Mouse (Mus musculus): ENCODE measurements at regions not wholly inside any gene's neighbourhood (a gene's known extent, or its start where the extent isn't known, plus 50 kb on each side); places are given as distances from the start of the nearest gene placed in this dataset.
A peak's percentile ranks its signal among the peaks of the same experiment; 100 is the strongest.
"Not testable (repeated sequence)": the region's sequence is repeated elsewhere in the genome, so short reads cannot be mapped to it uniquely, and the experiment has no call there.

DNA sequence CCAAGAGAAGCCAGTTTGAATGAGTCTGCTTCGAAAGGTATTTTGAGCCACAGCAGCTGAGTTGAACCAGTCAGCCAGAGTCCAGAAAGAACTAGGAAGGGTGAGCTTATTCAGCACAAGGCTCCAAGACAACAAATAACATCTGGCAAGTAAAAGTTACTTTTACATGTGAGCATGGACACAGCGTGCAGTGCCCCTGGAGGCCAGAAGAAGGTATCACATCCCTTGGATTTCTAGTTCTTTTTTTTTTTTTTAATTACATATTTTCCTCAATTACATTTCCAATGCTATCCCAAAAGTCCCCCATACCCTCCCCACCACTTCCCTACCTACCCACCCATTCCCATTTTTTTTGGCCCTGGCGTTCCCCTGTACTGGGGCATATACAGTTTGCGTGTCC is 367.4 kb downstream of the Gm9008 start:
- not testable (repeated sequence) for DNase-seq (ENCODE audit: low spot score); H3K4me3 ChIP-seq (ENCODE audit: low read depth, low read length); H3K27ac ChIP-seq (replicated peaks; ENCODE audit: low read depth, low read length); H3K9ac ChIP-seq (ENCODE audit: low read depth, low read length); ATAC-seq (ENCODE audit: low read depth); H3K27me3 ChIP-seq (replicated peaks; ENCODE audit: control insufficient read depth, insufficient read depth, low read length); H3K36me3 ChIP-seq (ENCODE audit: control insufficient read depth, insufficient read depth, low read length); H3K4me1 ChIP-seq (ENCODE audit: control insufficient read depth, insufficient read depth, low read length); H3K9me3 ChIP-seq (ENCODE audit: control insufficient read depth, low read length); H3K4me2 ChIP-seq (ENCODE audit: low read depth, low read length)
- 81% methylated on average over 4 of the region's 4 CpGs for WGBS

DNA sequence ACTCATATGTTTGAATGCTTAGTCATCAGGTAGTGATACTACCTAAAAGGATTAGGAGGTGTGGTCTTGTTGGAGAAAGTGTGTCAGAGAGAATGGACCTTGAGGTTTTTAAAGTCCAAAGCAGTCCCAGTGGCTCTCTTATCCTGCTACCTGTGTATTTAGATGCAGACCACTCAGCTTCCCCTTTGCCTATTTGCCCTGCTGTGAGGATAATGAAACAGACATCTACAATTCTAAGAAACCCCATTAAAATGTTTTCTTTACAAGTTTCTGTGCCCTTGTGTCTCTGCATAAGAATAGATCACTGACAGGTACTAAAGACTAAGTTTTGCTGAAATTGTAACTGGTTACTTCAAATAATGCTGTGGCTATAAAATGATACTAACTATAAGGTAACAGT is 381.8 kb downstream of the Gm9008 start:
- DNase-seq (ENCODE audit: low spot score): no peak
- Histone ChIP-seq H3K4me3 (ENCODE audit: low read depth, low read length) (no peak overlapping the region), H3K36me3 (ENCODE audit: control insufficient read depth, insufficient read depth, low read length) (no peaks in the 10 kb centered on the region), H3K27ac (replicated peaks; ENCODE audit: low read depth, low read length) (no peak overlapping the region), H3K4me2 (ENCODE audit: low read depth, low read length) (no peak overlapping the region), H3K4me1 (ENCODE audit: control insufficient read depth, insufficient read depth, low read length) (no peaks in the 10 kb centered on the region), H3K9me3 (ENCODE audit: control insufficient read depth, low read length) (no peaks in the 10 kb centered on the region), H3K9ac (ENCODE audit: low read depth, low read length) (no peak overlapping the region), H3K27me3 (replicated peaks; ENCODE audit: control insufficient read depth, insufficient read depth, low read length) (no peaks in the 10 kb centered on the region)
- ATAC-seq (ENCODE audit: low read depth): no peak

DNA sequence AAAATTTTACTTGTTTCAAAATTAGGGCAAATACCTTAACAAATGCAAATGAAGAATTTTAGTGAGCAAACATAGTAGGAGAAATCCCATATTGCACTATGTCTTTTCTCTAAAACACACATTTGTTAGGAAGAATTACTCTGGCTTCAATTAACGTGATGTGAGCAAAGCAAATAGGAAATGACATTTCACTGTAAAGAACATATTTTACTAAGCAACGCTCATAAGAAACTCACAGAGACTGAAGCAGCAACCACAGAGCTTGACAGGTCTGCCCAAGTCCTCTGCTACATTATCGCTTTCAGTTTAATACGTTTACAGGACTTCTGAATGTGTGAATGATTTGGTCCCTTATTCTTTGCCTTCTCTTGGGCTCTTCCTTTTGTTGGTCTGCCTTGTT is 383.2 kb downstream of the Gm9008 start:
- H3K9me3 ChIP-seq (ENCODE audit: control insufficient read depth, low read length): no peaks in the 10 kb centered on the region
- no peaks in the 10 kb centered on the region for H3K27me3 ChIP-seq (replicated peaks; ENCODE audit: control insufficient read depth, insufficient read depth, low read length)
- peak; percentile 62 for DNase-seq (ENCODE audit: low spot score)
- no peaks in the 10 kb centered on the region for H3K36me3 ChIP-seq (ENCODE audit: control insufficient read depth, insufficient read depth, low read length)
- WGBS: 47% methylated on average over 4 of the region's 4 CpGs
- H3K4me2 ChIP-seq (ENCODE audit: low read depth, low read length): no peak overlapping the region
- H3K9ac ChIP-seq (ENCODE audit: low read depth, low read length): no peak overlapping the region
- ATAC-seq (ENCODE audit: low read depth): no peak
- no peak overlapping the region for H3K27ac ChIP-seq (replicated peaks; ENCODE audit: low read depth, low read length)
- H3K4me1 ChIP-seq (ENCODE audit: control insufficient read depth, insufficient read depth, low read length): no peaks in the 10 kb centered on the region
- H3K4me3 ChIP-seq (ENCODE audit: low read depth, low read length): no peak overlapping the region

DNA sequence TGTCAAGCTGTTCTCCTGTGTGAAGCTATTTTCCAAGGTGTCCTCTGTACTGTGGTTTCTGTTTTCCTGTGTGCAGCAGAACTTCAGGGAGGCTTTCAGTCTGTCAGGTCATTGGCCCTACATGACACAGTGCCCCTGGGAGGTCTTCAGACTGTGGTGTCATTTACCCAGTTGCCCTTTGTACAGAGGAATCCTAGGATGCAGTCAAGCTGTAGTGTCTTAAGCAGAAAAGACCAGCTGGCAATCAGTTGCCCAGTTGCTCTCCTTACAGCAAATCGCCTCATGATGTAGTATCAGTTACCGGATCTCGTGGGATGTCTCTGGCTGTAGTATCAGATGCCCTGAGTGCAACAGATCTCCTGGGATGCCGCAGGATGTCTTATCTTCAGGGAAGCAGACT is 432.2 kb downstream of the Gm9008 start:
- Histone ChIP-seq H3K27me3 (replicated peaks; ENCODE audit: control insufficient read depth, insufficient read depth, low read length) (no peaks in the 10 kb centered on the region), H3K36me3 (ENCODE audit: control insufficient read depth, insufficient read depth, low read length) (no peaks in the 10 kb centered on the region), H3K27ac (replicated peaks; ENCODE audit: low read depth, low read length) (no peak overlapping the region), H3K9ac (ENCODE audit: low read depth, low read length) (no peak overlapping the region), H3K4me3 (ENCODE audit: low read depth, low read length) (no peak overlapping the region), H3K4me1 (ENCODE audit: control insufficient read depth, insufficient read depth, low read length) (no peaks in the 10 kb centered on the region), H3K4me2 (ENCODE audit: low read depth, low read length) (no peak overlapping the region), H3K9me3 (ENCODE audit: control insufficient read depth, low read length) (no peaks in the 10 kb centered on the region)
- DNase-seq (ENCODE audit: low spot score) (peak; percentile 0), ATAC-seq (ENCODE audit: low read depth) (no peak)
- 72% methylated on average over 4 of the region's 4 CpGs for WGBS

DNA sequence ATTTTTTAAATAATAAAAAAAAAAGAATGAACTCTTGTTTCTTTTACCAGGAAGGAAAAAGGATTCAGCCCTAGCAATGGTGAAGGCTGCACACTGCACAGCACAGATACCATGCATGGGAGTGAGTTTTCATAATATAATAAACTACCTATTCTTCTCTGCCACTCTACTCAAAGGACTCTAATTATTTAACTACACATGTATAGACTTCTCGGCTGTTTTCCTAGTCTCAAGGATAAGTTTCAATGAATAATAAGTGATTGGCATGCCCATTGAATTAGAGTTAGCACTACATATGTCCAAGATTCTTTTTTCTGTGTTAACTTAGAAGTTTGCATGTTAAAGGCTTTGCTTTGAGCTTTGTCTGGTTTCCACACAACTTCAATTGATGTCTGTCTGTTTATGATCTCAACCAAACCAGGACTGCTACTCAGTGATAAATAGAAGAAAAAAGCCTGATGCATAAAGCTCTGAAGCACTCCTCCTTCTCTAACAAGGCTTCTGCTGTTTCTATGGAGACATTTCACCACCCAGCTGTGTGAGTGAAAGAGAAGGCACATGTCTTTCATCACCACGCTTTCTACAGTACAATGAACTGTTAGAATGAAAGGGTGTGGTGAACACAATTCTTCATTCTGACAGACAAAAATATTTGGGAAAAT is 444.8 kb downstream of the Gm9008 start:
- Histone ChIP-seq H3K9ac (ENCODE audit: low read depth, low read length) (no peak overlapping the region), H3K4me3 (ENCODE audit: low read depth, low read length) (no peak overlapping the region), H3K36me3 (ENCODE audit: control insufficient read depth, insufficient read depth, low read length) (no peaks in the 10 kb centered on the region), H3K4me1 (ENCODE audit: control insufficient read depth, insufficient read depth, low read length) (no peaks in the 10 kb centered on the region), H3K9me3 (ENCODE audit: control insufficient read depth, low read length) (no peaks in the 10 kb centered on the region), H3K27me3 (replicated peaks; ENCODE audit: control insufficient read depth, insufficient read depth, low read length) (no peaks in the 10 kb centered on the region), H3K27ac (replicated peaks; ENCODE audit: low read depth, low read length) (no peak overlapping the region), H3K4me2 (ENCODE audit: low read depth, low read length) (no peak overlapping the region)
- DNase-seq (ENCODE audit: low spot score) (peak; percentile 20), ATAC-seq (ENCODE audit: low read depth) (no peak)
- WGBS: 43% methylated on average over 2 of the region's 2 CpGs

DNA sequence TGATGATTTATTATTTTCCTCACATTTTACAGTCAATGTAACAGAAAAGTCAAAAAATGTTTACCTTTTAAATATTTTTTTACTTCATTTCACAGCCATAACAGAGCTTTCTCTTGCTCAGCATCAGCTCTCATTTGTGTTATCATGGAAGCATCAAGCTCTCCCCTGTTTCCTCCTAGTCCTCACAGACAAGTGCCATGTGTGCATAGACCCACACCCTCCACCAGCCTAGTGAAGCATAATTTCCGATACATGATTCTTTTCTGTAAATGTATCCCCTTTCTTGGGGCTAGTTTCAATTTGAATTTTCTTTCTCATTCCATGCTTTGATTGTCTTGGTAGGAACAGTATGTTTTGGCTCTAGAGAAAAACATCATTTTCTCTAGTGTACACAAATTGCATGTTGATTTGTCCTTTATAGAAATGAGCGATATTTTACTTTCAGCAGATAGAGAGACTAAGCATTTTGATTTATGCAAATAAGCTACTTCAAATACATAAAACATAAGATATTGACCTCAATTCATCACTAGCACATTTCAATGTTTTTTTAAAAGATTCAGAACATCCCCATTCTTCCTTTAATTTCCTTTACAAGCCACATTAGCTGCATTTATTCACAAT is 489.7 kb downstream of the Gm9008 start:
- no peak overlapping the region for H3K27ac ChIP-seq (replicated peaks; ENCODE audit: low read depth, low read length)
- no peak overlapping the region for H3K4me2 ChIP-seq (ENCODE audit: low read depth, low read length)
- ATAC-seq (ENCODE audit: low read depth) (no peak), DNase-seq (ENCODE audit: low spot score) (no peak)
- no peaks in the 10 kb centered on the region for H3K4me1 ChIP-seq (ENCODE audit: control insufficient read depth, insufficient read depth, low read length)
- no peaks in the 10 kb centered on the region for H3K9me3 ChIP-seq (ENCODE audit: control insufficient read depth, low read length)
- no peaks in the 10 kb centered on the region for H3K27me3 ChIP-seq (replicated peaks; ENCODE audit: control insufficient read depth, insufficient read depth, low read length)
- H3K4me3 ChIP-seq (ENCODE audit: low read depth, low read length): no peak overlapping the region
- H3K36me3 ChIP-seq (ENCODE audit: control insufficient read depth, insufficient read depth, low read length): no peaks in the 10 kb centered on the region
- H3K9ac ChIP-seq (ENCODE audit: low read depth, low read length): no peak overlapping the region
- 73% methylated on average over 2 of the region's 2 CpGs for WGBS

Data from embryonic facial prominence, embryonic 14.5 days (tissue).